Mouse (Mus musculus): ENCODE measurements at regions not wholly inside any gene's neighbourhood (a gene's known extent, or its start where the extent isn't known, plus 50 kb on each side); places are given as distances from the start of the nearest gene placed in this dataset.

DNA sequence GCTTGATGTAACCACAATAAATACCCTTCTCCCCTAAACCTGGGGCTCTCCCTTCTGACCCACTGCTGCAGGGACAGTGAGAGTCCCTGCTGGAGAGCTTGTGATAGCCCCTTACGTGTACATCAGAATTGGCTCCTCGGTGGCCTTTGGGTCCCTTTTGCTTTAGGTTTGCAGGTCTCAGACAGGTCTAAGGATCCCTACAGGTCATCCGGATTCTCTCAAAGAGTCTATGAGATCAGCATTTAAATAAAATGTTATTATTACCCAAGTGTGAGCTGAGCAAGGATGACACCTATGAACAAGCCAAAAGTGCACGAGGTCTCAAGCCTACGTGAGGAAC lies 51.7 kb upstream of the Asb17 start:
- Histone ChIP-seq H3K4me1 (replicated peaks; ENCODE audit: control insufficient read depth, insufficient read depth, low read length) (no peaks in the 10 kb centered on the region), H3K9ac (ENCODE audit: low read length) (no peak overlapping the region), H3K4me3 (ENCODE audit: low read depth, low read length) (no peak overlapping the region), H3K9me3 (ENCODE audit: control insufficient read depth, low read length) (no peaks in the 10 kb centered on the region), H3K27me3 (ENCODE audit: control insufficient read depth, insufficient read depth, low read length) (no peaks in the 10 kb centered on the region), H3K27ac (ENCODE audit: low read depth, low read length) (no peak overlapping the region), H3K36me3 (ENCODE audit: control insufficient read depth, insufficient read depth, low read length) (no peaks in the 10 kb centered on the region), H3K4me2 (ENCODE audit: low read depth, low read length, severe bottlenecking) (no peak overlapping the region)
- no peak for ATAC-seq (replicated peaks; ENCODE audit: low FRiP score)
- 91% methylated on average over 5 of the region's 5 CpGs for WGBS
- no peak for DNase-seq (ENCODE audit: low spot score)
